Mouse (Mus musculus) C2C12 (cell line): ENCODE data around the gene Fam174b. TPM values are rescaled to one million over a fixed set of nuclear protein-coding genes. Genes with fewer than 3 reads are reported as not detected.

ENCODE experiments used
- H3K27me3 ChIP-seq: one replicate; pipeline ENCODE4 v1.6.1; 2011; ENCODE audit not compliant: control insufficient read depth, insufficient read depth, insufficient read length
- H3K36me3 ChIP-seq: one replicate; pipeline ENCODE4 v1.6.1; 2011; ENCODE audit not compliant: control insufficient read depth, insufficient read depth
- H3K4me3 ChIP-seq: one replicate; pipeline ENCODE4 v1.5.1; 2011; ENCODE audit warnings: mild to moderate bottlenecking, control low read depth; ENCODE audit not compliant: poor library complexity, insufficient read depth, severe bottlenecking
- H3K79me2 ChIP-seq: one replicate; pipeline ENCODE4 v1.6.1; 2011; ENCODE audit not compliant: control insufficient read depth, insufficient read depth
- H3K79me3 ChIP-seq: one replicate; pipeline ENCODE4 v1.6.1; 2011; ENCODE audit warnings: low read depth, control low read depth
- H3ac ChIP-seq: one replicate; pipeline ENCODE3; 2011; ENCODE audit warnings: low read depth; ENCODE audit not compliant: control insufficient read depth, insufficient read length
- CEBPB ChIP-seq: IDR thresholded peaks from one replicate; pipeline ENCODE4 v1.6.1; 2011; ENCODE audit warnings: low read depth, mild to moderate bottlenecking, control low read depth, moderate library complexity
- CTCF ChIP-seq: IDR thresholded peaks from one replicate; pipeline ENCODE4 v1.5.1; 2011; ENCODE audit not compliant: control insufficient read depth, insufficient read depth, insufficient read length
- FOSL1 ChIP-seq: IDR thresholded peaks from one replicate; pipeline ENCODE4 v1.8.0; 2011; ENCODE audit warnings: mild to moderate bottlenecking, low read length; ENCODE audit not compliant: poor library complexity, insufficient read depth, severe bottlenecking
- MAX ChIP-seq: IDR thresholded peaks from one replicate; pipeline ENCODE4 v1.6.1; 2011; ENCODE audit warnings: mild to moderate bottlenecking, control low read depth
- MYOD1 ChIP-seq: IDR thresholded peaks from one replicate; pipeline ENCODE4 v1.6.1; 2011; ENCODE audit warnings: low read depth; ENCODE audit not compliant: control insufficient read depth, insufficient read length
- MYOG ChIP-seq: IDR thresholded peaks from one replicate; pipeline ENCODE4 v1.6.1; 2011; ENCODE audit not compliant: control insufficient read depth, insufficient read length; ENCODE audit errors: extremely low read depth
- USF1 ChIP-seq: IDR thresholded peaks from one replicate; pipeline ENCODE4 v1.6.1; 2011; ENCODE audit warnings: low read depth, mild to moderate bottlenecking, control low read depth, moderate library complexity
- polyA plus RNA-seq: library from polyadenylated mRNA; unstranded; fragments of >200 nt; fragmentation: generic; extraction: Trizol; gene quantifications from one replicate; pipeline ENCODE4 v1.2.1, GENCODE M21; 2012; ENCODE audit warnings: missing spikeins

The Fam174b gene
- polyA plus RNA-seq, 1 experiment, result not detected

DNA sequence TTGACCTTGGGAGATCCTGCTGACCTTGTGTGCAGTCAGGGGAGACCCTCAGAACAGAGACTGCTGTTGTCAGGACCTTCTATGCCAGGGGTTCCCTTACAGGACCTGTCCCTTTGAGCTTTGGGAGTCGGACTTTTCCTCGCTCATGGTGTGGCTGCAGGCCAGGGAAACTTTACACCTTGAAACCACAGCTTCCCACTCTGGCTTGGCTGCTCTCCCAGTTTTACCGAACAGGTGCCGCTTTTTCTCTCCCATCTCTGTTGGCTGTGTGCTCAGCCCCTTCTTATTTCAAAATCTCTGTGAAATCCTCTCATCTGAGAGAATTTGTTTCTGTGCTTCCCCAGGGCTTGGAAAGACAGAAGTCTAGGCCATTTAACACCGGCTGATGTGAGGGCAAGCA is 5.8 kb downstream of the Fam174b start:
- H3K4me3 ChIP-seq, result no peak overlapping the region
- H3K27me3 ChIP-seq, result peaks cover under 1% of the 10 kb centered on the region
- H3K79me2 ChIP-seq, result no peaks in the 10 kb centered on the region
- no peaks in the 10 kb centered on the region for H3K36me3 ChIP-seq
- H3K79me3 ChIP-seq, result no peaks in the 10 kb centered on the region
- TF ChIP-seq CTCF (no peak), MYOD1 (no peak), MYOG (no peak), FOSL1 (no peak), MAX (no peak), CEBPB (no peak), USF1 (no peak)
- no peak overlapping the region for H3ac ChIP-seq

DNA sequence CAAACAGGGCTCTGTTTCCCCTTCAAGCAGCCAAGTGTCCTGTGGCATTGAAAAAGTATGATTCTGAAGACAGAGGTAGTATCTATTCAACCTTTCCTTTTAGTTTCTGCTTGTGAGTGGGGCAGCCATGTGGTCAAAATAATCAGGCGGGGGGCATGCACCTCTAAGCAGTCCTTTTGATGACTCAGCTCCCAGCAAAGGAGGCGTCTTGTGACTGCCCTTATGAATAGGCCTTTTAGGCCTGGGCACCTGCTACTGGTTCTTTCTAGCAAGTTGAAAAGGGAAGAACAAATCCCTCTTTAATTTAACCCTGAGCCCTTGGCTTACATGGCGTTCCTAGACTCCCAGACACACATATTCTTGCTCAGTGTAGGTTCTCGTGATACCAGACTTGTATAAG is 6.7 kb downstream of the Fam174b start:
- no peaks in the 10 kb centered on the region for H3K79me3 ChIP-seq
- H3K4me3 ChIP-seq, result no peak overlapping the region
- H3ac ChIP-seq, result no peak overlapping the region
- no peaks in the 10 kb centered on the region for H3K79me2 ChIP-seq
- TF ChIP-seq USF1 (no peak), MAX (no peak), MYOG (no peak), CTCF (no peak), FOSL1 (no peak), CEBPB (no peak), MYOD1 (no peak)
- no peaks in the 10 kb centered on the region for H3K36me3 ChIP-seq
- no peaks in the 10 kb centered on the region for H3K27me3 ChIP-seq

DNA sequence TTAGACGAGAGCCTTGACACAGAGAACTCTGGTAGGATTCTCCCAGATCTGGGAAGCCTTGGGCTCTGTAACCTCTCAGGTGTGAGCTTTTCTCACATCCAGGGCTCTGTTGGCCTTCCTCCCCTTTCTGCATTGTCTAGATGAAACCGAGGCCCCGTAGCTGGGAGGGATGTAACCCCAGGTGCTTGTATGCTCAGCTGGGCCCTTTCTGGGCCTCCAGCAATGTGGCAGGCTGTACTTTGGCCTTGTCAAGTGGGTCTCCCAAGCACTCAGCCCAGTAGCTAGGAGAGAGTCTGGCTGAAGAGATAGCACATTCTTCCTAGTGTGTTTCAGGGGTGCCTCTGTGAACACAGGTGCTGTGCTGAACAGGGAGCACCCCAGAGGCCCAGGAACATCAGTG is 7.4 kb downstream of the Fam174b start:
- H3K4me3 ChIP-seq, result no peak overlapping the region
- no peaks in the 10 kb centered on the region for H3K79me2 ChIP-seq
- no peaks in the 10 kb centered on the region for H3K36me3 ChIP-seq
- H3ac ChIP-seq, result no peak overlapping the region
- no peaks in the 10 kb centered on the region for H3K79me3 ChIP-seq
- no peaks in the 10 kb centered on the region for H3K27me3 ChIP-seq
- TF ChIP-seq MYOD1 (no peak), FOSL1 (no peak), USF1 (no peak), CTCF (no peak), CEBPB (no peak), MAX (no peak), MYOG (no peak)

DNA sequence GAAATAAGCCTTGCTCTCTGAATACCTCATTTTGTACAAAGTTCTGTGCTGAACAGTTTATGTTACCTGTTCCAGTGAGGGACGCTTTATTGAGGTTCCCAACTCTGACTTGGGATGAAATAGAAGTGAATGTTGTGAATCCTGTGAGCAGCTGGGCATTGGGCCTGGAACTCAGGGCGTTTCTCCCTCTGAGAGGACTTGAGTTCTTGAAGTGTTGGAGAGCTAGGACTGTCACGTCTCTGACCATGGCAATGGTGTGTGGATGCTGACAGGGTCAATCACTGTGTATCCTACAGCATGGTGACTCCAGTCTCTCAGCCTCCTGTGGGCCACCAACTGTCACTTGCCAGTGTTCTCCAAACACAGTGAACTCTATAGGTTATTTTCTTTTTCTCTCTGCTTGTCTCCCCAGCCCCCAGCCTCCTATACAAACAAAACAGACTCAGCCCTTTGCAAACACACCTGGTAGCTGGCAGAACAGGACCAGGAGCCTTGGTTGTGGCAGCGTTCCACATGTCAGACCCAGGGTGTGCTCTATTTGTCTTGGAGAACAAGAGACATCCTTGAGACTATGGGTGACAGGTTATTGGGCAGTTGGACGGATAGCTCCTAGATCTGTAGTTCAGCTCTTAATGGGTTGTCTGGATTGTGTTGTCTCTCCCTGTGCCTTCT is 8.5 kb downstream of the Fam174b start:
- H3ac ChIP-seq, result no peak overlapping the region
- TF ChIP-seq MYOG (no peak), CEBPB (no peak), USF1 (no peak), MYOD1 (no peak), FOSL1 (no peak), MAX (no peak), CTCF (no peak)

DNA sequence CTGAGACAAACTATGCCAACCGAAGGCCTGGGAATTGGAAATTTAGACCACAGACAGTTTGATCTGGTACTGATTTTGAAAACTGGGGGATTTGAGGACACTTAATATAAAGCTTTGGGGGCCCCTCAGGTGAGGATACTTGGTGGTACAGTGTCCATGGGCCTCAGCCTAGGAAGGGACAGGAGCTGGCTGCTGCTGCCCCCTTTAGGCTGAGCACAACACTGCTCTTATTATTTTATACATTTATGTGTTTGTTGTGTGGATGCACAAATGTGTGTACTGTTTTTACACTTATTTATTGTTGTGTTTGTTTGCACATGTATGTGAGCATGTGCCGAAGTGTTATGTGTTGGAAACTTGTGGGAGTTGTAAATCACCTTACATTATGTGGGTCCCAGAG is 9.2 kb downstream of the Fam174b start:
- Histone ChIP-seq H3K27me3 (no peaks in the 10 kb centered on the region), H3K4me3 (no peak overlapping the region), H3K36me3 (no peaks in the 10 kb centered on the region), H3ac (no peak overlapping the region), H3K79me2 (no peaks in the 10 kb centered on the region), H3K79me3 (no peaks in the 10 kb centered on the region)
- no peak for TF ChIP-seq MYOG
- no peak for TF ChIP-seq MYOD1
- no peak for TF ChIP-seq MAX
- no peak for TF ChIP-seq FOSL1

More for the DNA sequence above, 8.5 kb downstream of the Fam174b start:
- Histone ChIP-seq H3K4me3 (no peak overlapping the region), H3K36me3 (no peaks in the 10 kb centered on the region), H3K27me3 (no peaks in the 10 kb centered on the region), H3K79me2 (no peaks in the 10 kb centered on the region), H3K79me3 (no peaks in the 10 kb centered on the region)

DNA sequence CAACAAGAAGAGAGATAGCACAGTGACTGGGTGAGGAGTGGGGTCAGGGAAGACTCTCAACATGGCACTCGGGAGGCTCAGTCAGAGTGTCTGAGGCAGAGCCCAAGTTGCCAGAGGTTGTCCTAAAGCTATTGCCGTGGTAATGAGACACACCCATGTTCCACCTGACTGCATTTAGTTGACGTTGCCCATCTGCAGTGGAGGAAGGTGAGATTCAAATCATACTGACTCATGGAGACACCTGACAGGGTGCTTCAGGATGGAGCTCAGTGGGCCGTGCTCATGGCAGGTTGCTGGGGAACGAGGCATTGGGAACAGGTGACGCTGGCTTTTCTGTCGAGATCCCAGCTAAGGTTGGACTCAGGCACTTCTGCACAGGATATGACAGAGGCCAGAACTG is 9.9 kb downstream of the Fam174b start:
- Histone ChIP-seq H3K36me3 (no peaks in the 10 kb centered on the region), H3K27me3 (no peaks in the 10 kb centered on the region), H3K79me2 (no peaks in the 10 kb centered on the region), H3K4me3 (no peak overlapping the region), H3ac (no peak overlapping the region), H3K79me3 (no peaks in the 10 kb centered on the region)
- no peak for TF ChIP-seq MAX
- no peak for TF ChIP-seq FOSL1
- no peak for TF ChIP-seq USF1
- no peak for TF ChIP-seq MYOD1
- TF ChIP-seq MYOG, result no peak
- no peak for TF ChIP-seq CTCF
- TF ChIP-seq CEBPB, result no peak
